Mouse (Mus musculus): Measurements from ENCODE around the gene Pmel. TPM values are rescaled to one million over a fixed set of nuclear protein-coding genes. Genes with fewer than 3 reads are reported as not detected.
A peak's percentile ranks its signal among the peaks of the same experiment; 100 is the strongest.
"Not testable (repeated sequence)": the region's sequence is repeated elsewhere in the genome, so short reads cannot be mapped to it uniquely, and the experiment has no call there.

The Pmel gene
- polyA plus RNA-seq, 1 experiment = 0.61 TPM

- H3K4me3 ChIP-seq (ENCODE audit: insufficient read depth, low read length) = no peak overlapping the region
- no peak overlapping the region for H3K27ac ChIP-seq (ENCODE audit: insufficient read depth, low read length)
- no peaks in the 10 kb centered on the region; the same call in 1 of the 2 replicates for H3K4me1 ChIP-seq (ENCODE audit: control insufficient read depth, insufficient read depth, low read length)
- TF ChIP-seq POLR2A (IDR thresholded peaks at IDR 0.05; ENCODE audit: extremely low read depth, insufficient read depth, low read length) (no peak), CTCF (IDR thresholded peaks at IDR 0.05; ENCODE audit: extremely low read depth, insufficient read depth, low read length) (no peak)
These were observed 4.4 kb upstream of the Pmel start for GRCm38 (mm10) chr10:128699611-128700010.

- Histone ChIP-seq H3K27ac (ENCODE audit: insufficient read depth, low read length) (no peak overlapping the region), H3K4me3 (ENCODE audit: insufficient read depth, low read length) (no peak overlapping the region), H3K4me1 (ENCODE audit: control insufficient read depth, insufficient read depth, low read length) (no peaks in the 10 kb centered on the region)
- TF ChIP-seq POLR2A (IDR thresholded peaks at IDR 0.05; ENCODE audit: extremely low read depth, insufficient read depth, low read length) = no peak
- TF ChIP-seq CTCF (IDR thresholded peaks at IDR 0.05; ENCODE audit: extremely low read depth, insufficient read depth, low read length) = no peak
These were observed 3.3 kb upstream of the Pmel start for GRCm38 (mm10) chr10:128700712-128701111.

DNA sequence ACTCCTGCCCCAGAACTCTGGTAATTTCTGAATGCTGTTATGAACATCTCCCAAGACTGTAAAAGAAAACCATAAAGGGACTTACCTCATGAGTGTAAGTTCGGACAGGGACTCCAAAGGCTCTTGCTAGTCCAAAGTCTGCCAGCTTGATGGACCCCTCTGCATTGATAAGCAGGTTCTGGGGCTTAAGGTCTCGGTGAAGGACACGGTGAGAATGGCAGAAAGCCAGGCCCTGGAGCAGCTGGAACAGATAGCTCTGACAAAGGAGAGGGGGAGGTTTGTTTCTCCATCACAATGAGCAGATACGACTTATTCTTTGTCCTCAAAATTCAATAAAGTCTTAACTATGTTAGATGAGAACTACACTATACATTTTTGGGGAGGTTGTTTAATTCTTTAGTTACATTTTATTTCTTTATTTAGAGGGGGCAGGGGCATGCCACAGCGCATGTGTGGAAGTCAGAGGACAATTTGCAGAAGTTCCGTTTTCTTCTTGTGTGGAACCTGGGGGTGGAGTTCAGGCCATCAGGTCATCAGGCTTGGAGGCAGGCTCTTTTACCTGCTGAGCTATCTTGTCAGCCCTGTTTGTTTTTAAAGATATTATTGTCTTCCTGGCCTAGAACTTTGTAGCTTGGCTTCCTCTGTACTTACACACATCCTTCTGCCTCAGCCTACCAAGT, 1.5 kb upstream of the Pmel start:
- Histone ChIP-seq H3K4me1 (ENCODE audit: control insufficient read depth, insufficient read depth, low read length) (no peaks in the 10 kb centered on the region), H3K27ac (ENCODE audit: insufficient read depth, low read length) (no peak overlapping the region), H3K4me3 (ENCODE audit: insufficient read depth, low read length) (no peak overlapping the region)
- TF ChIP-seq CTCF (IDR thresholded peaks at IDR 0.05; ENCODE audit: extremely low read depth, insufficient read depth, low read length) (no peak), POLR2A (IDR thresholded peaks at IDR 0.05; ENCODE audit: extremely low read depth, insufficient read depth, low read length) (no peak)

DNA sequence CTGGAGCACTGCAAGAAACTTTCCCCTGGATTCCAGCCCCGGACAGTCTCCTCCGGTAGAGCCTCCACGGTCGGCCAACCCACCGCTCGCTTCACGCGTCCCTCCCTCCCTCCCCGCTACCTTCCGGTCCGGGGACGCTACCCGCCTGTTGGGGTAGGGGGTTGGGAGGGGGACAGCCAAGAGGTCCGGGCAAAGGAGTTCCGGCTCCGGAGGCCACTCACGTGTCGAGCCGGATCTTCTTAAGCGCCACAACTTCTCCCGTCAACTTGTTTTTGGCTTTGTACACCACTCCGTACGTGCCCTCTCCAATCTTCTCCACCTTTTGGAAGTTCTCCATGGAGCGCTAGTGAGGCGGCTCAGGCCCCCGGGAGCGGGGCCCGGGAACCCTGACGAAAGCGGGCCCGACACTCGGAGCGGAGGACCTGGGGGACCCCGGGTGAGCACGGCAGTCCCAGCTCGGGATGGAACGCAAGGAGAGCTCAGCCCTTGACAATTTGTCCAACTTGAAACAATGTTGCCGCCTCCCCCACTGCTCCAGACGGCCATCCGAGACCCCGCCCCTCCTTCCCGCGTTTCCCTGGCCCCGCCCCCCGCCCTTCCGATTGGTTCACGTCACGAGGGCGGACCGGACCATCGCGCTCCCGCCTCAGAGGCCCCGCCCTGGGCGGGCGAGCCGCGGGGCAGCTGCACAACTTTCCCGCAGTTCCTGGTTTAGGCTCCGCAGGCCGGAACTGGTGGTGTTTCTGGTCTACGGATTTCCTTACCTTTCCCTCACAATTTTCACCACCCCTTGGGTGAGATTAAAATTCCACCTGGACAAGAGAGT, 709 bp downstream of the Pmel start, which contains the start of gene Cdk2:
Gene Cdk2 (minus strand): TSS at position 541 of the 826 bp plus-strand sequence.
- H3K4me3 ChIP-seq (ENCODE audit: insufficient read depth, low read length) = peak within 1 kb of the TSS; percentile 74
- H3K27ac ChIP-seq (ENCODE audit: insufficient read depth, low read length) = no peak within 1 kb of the TSS
- TF ChIP-seq CTCF (IDR thresholded peaks at IDR 0.05; ENCODE audit: extremely low read depth, insufficient read depth, low read length) (no peak), POLR2A (IDR thresholded peaks at IDR 0.05; ENCODE audit: extremely low read depth, insufficient read depth, low read length) (peak; percentile 42; the same call in 1 of the 2 replicates)

GRCm38 (mm10) chr10:128705317-128705693, 1.3 kb downstream of the Pmel start:
- H3K27ac ChIP-seq (ENCODE audit: insufficient read depth, low read length) = no peak overlapping the region
- H3K4me1 ChIP-seq (ENCODE audit: control insufficient read depth, insufficient read depth, low read length) = no peaks in the 10 kb centered on the region
- TF ChIP-seq POLR2A (IDR thresholded peaks at IDR 0.05; ENCODE audit: extremely low read depth, insufficient read depth, low read length) (no peak), CTCF (IDR thresholded peaks at IDR 0.05; ENCODE audit: extremely low read depth, insufficient read depth, low read length) (no peak)
- peak overlapping the region; percentile 74 for H3K4me3 ChIP-seq (ENCODE audit: insufficient read depth, low read length)

More for the DNA sequence above, 709 bp downstream of the Pmel start, which contains the start of gene Cdk2:
- no peaks in the 10 kb centered on the region for H3K4me1 ChIP-seq (ENCODE audit: control insufficient read depth, insufficient read depth, low read length)

DNA sequence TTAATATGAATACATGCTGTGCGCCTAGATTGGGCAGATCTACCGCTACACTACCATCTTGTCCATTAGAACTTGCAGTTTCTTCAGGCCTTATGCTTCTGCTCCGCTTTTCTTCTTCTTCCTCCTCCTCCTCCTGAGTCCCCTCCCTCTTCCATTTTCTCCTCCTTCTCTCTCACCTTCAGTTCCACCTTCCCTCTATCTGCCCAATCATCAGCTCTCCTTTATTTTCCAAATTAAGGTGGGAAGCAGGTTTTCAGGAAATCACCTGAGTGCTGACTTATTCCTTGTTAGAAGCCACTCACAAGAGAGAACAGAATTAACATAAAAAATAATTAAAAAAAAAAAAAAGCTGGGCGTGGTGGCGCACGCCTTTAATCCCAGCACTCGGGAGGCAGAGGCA, 7.3 kb downstream of the Pmel start:
- not testable (repeated sequence) for H3K27ac ChIP-seq (ENCODE audit: insufficient read depth, low read length); H3K4me3 ChIP-seq (ENCODE audit: insufficient read depth, low read length); H3K4me1 ChIP-seq (ENCODE audit: control insufficient read depth, insufficient read depth, low read length)

GRCm38 (mm10) chr10:128715559-128716537, 11.9 kb downstream of the Pmel start:
- Histone ChIP-seq H3K4me3 (ENCODE audit: insufficient read depth, low read length) (no peak overlapping the region), H3K4me1 (ENCODE audit: control insufficient read depth, insufficient read depth, low read length) (no peaks in the 10 kb centered on the region), H3K27ac (ENCODE audit: insufficient read depth, low read length) (no peak overlapping the region)
- TF ChIP-seq CTCF (IDR thresholded peaks at IDR 0.05; ENCODE audit: extremely low read depth, insufficient read depth, low read length) (no peak), POLR2A (IDR thresholded peaks at IDR 0.05; ENCODE audit: extremely low read depth, insufficient read depth, low read length) (no peak)

- not testable (repeated sequence) for H3K27ac ChIP-seq (ENCODE audit: insufficient read depth, low read length); H3K4me1 ChIP-seq (ENCODE audit: control insufficient read depth, insufficient read depth, low read length); H3K4me3 ChIP-seq (ENCODE audit: insufficient read depth, low read length)
These were observed 21.5 kb downstream of the Pmel start for GRCm38 (mm10) chr10:128725466-128725865.

DNA sequence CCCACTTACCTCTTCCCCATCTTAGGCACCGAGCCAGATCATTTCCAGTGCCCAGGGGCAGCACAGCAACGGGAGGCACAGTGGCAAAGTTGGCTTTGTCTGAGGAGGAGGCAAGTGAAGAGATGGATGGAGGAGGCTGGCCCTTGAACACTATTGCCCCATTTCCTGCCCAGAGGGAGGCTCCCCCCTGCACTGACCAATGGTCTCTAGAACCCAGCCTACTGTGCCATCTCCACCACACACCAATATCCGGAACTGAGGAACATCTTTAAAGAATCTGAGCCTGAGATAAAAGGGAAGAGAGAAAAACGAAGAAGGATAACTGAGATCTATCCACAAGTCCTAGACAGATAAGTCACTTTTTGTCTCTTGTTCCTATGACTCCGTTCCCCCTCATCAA, 24.1 kb downstream of the Pmel start:
- H3K27ac ChIP-seq (ENCODE audit: insufficient read depth, low read length) = no peak overlapping the region
- H3K4me3 ChIP-seq (ENCODE audit: insufficient read depth, low read length) = no peak overlapping the region
- no peaks in the 10 kb centered on the region for H3K4me1 ChIP-seq (ENCODE audit: control insufficient read depth, insufficient read depth, low read length)
- TF ChIP-seq CTCF (IDR thresholded peaks at IDR 0.05; ENCODE audit: extremely low read depth, insufficient read depth, low read length) = no peak

All from cortical plate, adult 2 months (tissue).